Mouse (Mus musculus): ENCODE data around the gene Olfr1164. TPM values are rescaled to one million over a fixed set of nuclear protein-coding genes. Genes with fewer than 3 reads are reported as not detected.

Olfr1164 gene
- polyA plus RNA-seq (2014; fragmentation: Nextera tagmentation; extraction: Ambion mirVana): not detected in 2 replicates

DNA sequence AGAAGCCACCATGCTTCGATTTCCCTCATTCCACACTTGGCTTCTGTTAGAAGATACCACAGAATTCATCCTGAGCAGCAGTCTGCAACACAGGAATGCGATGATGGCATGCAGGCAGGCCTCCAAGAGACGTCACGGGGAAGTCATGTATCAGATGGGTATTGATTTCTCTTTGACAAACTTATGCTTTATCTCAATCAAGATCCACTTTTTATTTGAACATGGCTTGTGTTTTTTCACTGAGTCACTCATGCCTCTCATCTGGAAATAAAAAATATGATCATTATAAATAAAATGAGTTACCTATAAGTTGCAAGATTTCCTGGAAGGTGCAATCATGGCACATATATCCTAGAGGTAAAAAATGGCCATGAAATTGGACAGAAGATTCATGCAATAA is at the start of gene Olfr1164:
Gene Olfr1164, minus strand, starts transcription at position 101 of the 400 bp plus-strand sequence.
- WGBS: 80% methylated on average over 4 of the region's 4 CpGs
- H3K27ac ChIP-seq (ENCODE audit: low read depth, low read length): no peak within 1 kb of the TSS
- H3K4me2 ChIP-seq (ENCODE audit: low read depth): no peak within 1 kb of the TSS
- H3K4me1 ChIP-seq (ENCODE audit: control insufficient read depth, insufficient read depth, low read length): no peaks in the 10 kb centered on the region
- no peak within 1 kb of the TSS for H3K4me3 ChIP-seq (ENCODE audit: low read depth, low read length)
- no peaks in the 10 kb centered on the region for H3K36me3 ChIP-seq (ENCODE audit: control insufficient read depth, insufficient read depth, low read length)
- no peaks in the 10 kb centered on the region for H3K9me3 ChIP-seq (ENCODE audit: control insufficient read depth, low read length)
- H3K9ac ChIP-seq (ENCODE audit: low read length): no peak within 1 kb of the TSS
- H3K27me3 ChIP-seq (ENCODE audit: control insufficient read depth, insufficient read depth, low read length): no peaks in the 10 kb centered on the region
- ATAC-seq (ENCODE audit: insufficient read depth, low FRiP score, low TSS enrichment): no peak
- DNase-seq (ENCODE audit: low spot score): no peak

DNA sequence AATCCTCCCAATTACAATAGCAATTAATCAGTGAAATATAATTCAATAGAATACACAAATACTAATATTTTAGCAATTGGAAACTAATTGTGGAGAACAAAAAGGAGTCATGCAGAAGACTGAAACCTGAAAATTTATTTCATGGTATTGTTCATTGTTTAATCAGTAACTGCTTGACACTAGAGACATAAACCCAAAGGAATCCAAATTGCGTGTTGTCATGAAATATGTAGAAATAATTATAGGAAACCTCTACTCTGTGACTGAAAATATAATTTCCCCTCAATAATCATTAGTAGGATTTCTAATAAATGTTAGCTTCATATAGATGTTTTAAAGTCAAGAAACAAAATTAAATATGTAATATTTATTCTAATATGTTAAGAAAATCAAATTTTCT is 34.4 kb upstream of the Olfr1164 start, which contains the start of gene Olfr1166:
Gene Olfr1166, minus strand, starts transcription at position 101 of the 400 bp plus-strand sequence.
- Histone ChIP-seq H3K27me3 (ENCODE audit: control insufficient read depth, insufficient read depth, low read length) (no peaks in the 10 kb centered on the region), H3K4me2 (ENCODE audit: low read depth) (no peak within 1 kb of the TSS), H3K36me3 (ENCODE audit: control insufficient read depth, insufficient read depth, low read length) (no peaks in the 10 kb centered on the region), H3K9me3 (ENCODE audit: control insufficient read depth, low read length) (no peaks in the 10 kb centered on the region), H3K4me3 (ENCODE audit: low read depth, low read length) (no peak within 1 kb of the TSS), H3K4me1 (ENCODE audit: control insufficient read depth, insufficient read depth, low read length) (no peaks in the 10 kb centered on the region), H3K27ac (ENCODE audit: low read depth, low read length) (no peak within 1 kb of the TSS), H3K9ac (ENCODE audit: low read length) (no peak within 1 kb of the TSS)
- no peak for ATAC-seq (ENCODE audit: insufficient read depth, low FRiP score, low TSS enrichment)
- DNase-seq (ENCODE audit: low spot score): no peak
- 91% methylated on average over 1 of the region's 1 CpGs for WGBS

GRCm38 (mm10) chr2:88071730-88072129 is 22.0 kb downstream of the Olfr1164 start, which contains the start of gene Olfr1163:
Gene Olfr1163, minus strand, starts transcription at chr2:88071830.
- Histone ChIP-seq H3K27me3 (ENCODE audit: control insufficient read depth, insufficient read depth, low read length) (no peaks in the 10 kb centered on the region), H3K36me3 (ENCODE audit: control insufficient read depth, insufficient read depth, low read length) (no peaks in the 10 kb centered on the region), H3K4me1 (ENCODE audit: control insufficient read depth, insufficient read depth, low read length) (no peaks in the 10 kb centered on the region), H3K4me3 (ENCODE audit: low read depth, low read length) (no peak within 1 kb of the TSS), H3K4me2 (ENCODE audit: low read depth) (no peak within 1 kb of the TSS), H3K27ac (ENCODE audit: low read depth, low read length) (no peak within 1 kb of the TSS), H3K9me3 (ENCODE audit: control insufficient read depth, low read length) (no peaks in the 10 kb centered on the region), H3K9ac (ENCODE audit: low read length) (no peak within 1 kb of the TSS)
- ATAC-seq (ENCODE audit: insufficient read depth, low FRiP score, low TSS enrichment) (no peak), DNase-seq (ENCODE audit: low spot score) (no peak)

DNA sequence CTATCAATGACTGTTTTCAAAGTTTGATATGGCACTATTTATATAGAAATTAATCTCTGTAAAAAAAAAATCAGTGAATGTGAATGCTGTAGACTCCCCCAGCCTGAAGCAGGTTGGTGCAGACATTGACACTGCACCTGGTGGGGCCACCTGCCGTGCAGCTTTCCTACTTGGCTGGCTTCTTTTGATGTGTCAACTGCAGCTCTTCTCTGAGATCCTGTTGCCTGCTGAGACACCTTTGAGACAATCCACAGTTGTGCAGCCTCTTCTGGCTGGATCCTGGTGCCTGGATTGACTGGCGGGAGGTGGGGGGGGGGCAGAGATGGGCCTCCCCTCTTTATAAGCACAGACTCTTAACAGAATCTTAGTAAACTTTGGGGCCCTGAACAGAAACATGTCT is 30.2 kb downstream of the Olfr1164 start:
- no peak overlapping the region for H3K4me2 ChIP-seq (ENCODE audit: low read depth)
- ATAC-seq (ENCODE audit: insufficient read depth, low FRiP score, low TSS enrichment) (no peak), DNase-seq (ENCODE audit: low spot score) (no peak)
- no peak overlapping the region for H3K4me3 ChIP-seq (ENCODE audit: low read depth, low read length)
- H3K9ac ChIP-seq (ENCODE audit: low read length): no peak overlapping the region
- no peaks in the 10 kb centered on the region for H3K27me3 ChIP-seq (ENCODE audit: control insufficient read depth, insufficient read depth, low read length)
- H3K4me1 ChIP-seq (ENCODE audit: control insufficient read depth, insufficient read depth, low read length): no peaks in the 10 kb centered on the region
- H3K9me3 ChIP-seq (ENCODE audit: control insufficient read depth, low read length): no peaks in the 10 kb centered on the region
- H3K36me3 ChIP-seq (ENCODE audit: control insufficient read depth, insufficient read depth, low read length): no peaks in the 10 kb centered on the region
- WGBS: 92% methylated on average over 2 of the region's 2 CpGs
- no peak overlapping the region for H3K27ac ChIP-seq (ENCODE audit: low read depth, low read length)

- Histone ChIP-seq H3K9me3 (ENCODE audit: control insufficient read depth, low read length) (no peaks in the 10 kb centered on the region), H3K27ac (ENCODE audit: low read depth, low read length) (no peak within 1 kb of the TSS), H3K9ac (ENCODE audit: low read length) (no peak within 1 kb of the TSS), H3K4me3 (ENCODE audit: low read depth, low read length) (no peak within 1 kb of the TSS), H3K4me1 (ENCODE audit: control insufficient read depth, insufficient read depth, low read length) (no peaks in the 10 kb centered on the region), H3K4me2 (ENCODE audit: low read depth) (no peak within 1 kb of the TSS), H3K27me3 (ENCODE audit: control insufficient read depth, insufficient read depth, low read length) (no peaks in the 10 kb centered on the region), H3K36me3 (ENCODE audit: control insufficient read depth, insufficient read depth, low read length) (no peaks in the 10 kb centered on the region)
- WGBS: 86% methylated on average over 1 of the region's 1 CpGs
- ATAC-seq (ENCODE audit: insufficient read depth, low FRiP score, low TSS enrichment) (no peak), DNase-seq (ENCODE audit: low spot score) (no peak)
These were observed 42.7 kb downstream of the Olfr1164 start, which contains the start of gene Olfr1162 for GRCm38 (mm10) chr2:88051029-88051428. Gene Olfr1162, minus strand, starts transcription at chr2:88051129.

Other genes starting within 250 kb of the Olfr1164 start
- gene Olfr1150-ps1, start 250.0 kb downstream of the Olfr1164 start, polyA plus RNA-seq (2014; fragmentation: Nextera tagmentation; extraction: Ambion mirVana): not detected in 2 replicates
- gene Olfr1151, start 238.1 kb downstream of the Olfr1164 start, polyA plus RNA-seq (2014; fragmentation: Nextera tagmentation; extraction: Ambion mirVana): not detected in 2 replicates
- not detected in 2 replicates for gene Olfr1152, start 227.5 kb downstream of the Olfr1164 start, polyA plus RNA-seq (2014; fragmentation: Nextera tagmentation; extraction: Ambion mirVana)
- gene Olfr1153, start 199.0 kb downstream of the Olfr1164 start, polyA plus RNA-seq (2014; fragmentation: Nextera tagmentation; extraction: Ambion mirVana): not detected in 2 replicates
- not detected in 2 replicates for gene Olfr1154, start 188.8 kb downstream of the Olfr1164 start, polyA plus RNA-seq (2014; fragmentation: Nextera tagmentation; extraction: Ambion mirVana)
- gene Olfr1155, start 148.8 kb downstream of the Olfr1164 start, polyA plus RNA-seq (2014; fragmentation: Nextera tagmentation; extraction: Ambion mirVana): not detected in 2 replicates
- not detected in 2 replicates for gene Olfr1156, start 140.9 kb downstream of the Olfr1164 start, polyA plus RNA-seq (2014; fragmentation: Nextera tagmentation; extraction: Ambion mirVana)
- gene Olfr1157, start 125.7 kb downstream of the Olfr1164 start, polyA plus RNA-seq (2014; fragmentation: Nextera tagmentation; extraction: Ambion mirVana): not detected in 2 replicates
- gene Olfr74, start 119.3 kb downstream of the Olfr1164 start, polyA plus RNA-seq (2014; fragmentation: Nextera tagmentation; extraction: Ambion mirVana): not detected in 2 replicates
- gene Olfr1158, start 103.9 kb downstream of the Olfr1164 start, polyA plus RNA-seq (2014; fragmentation: Nextera tagmentation; extraction: Ambion mirVana): not detected in 2 replicates
- gene Olfr1160, start 85.7 kb downstream of the Olfr1164 start, polyA plus RNA-seq (2014; fragmentation: Nextera tagmentation; extraction: Ambion mirVana): not detected in 2 replicates
- gene Olfr1161, start 71.2 kb downstream of the Olfr1164 start, polyA plus RNA-seq (2014; fragmentation: Nextera tagmentation; extraction: Ambion mirVana): not detected in 2 replicates
- not detected in 2 replicates for gene Olfr73, start 56.3 kb downstream of the Olfr1164 start, polyA plus RNA-seq (2014; fragmentation: Nextera tagmentation; extraction: Ambion mirVana)
- gene Olfr1162, start 42.8 kb downstream of the Olfr1164 start, polyA plus RNA-seq (2014; fragmentation: Nextera tagmentation; extraction: Ambion mirVana): not detected in 2 replicates
- gene Olfr1163, start 22.1 kb downstream of the Olfr1164 start, polyA plus RNA-seq (2014; fragmentation: Nextera tagmentation; extraction: Ambion mirVana): not detected in 2 replicates
- not detected in 2 replicates for gene Olfr1166, start 34.3 kb upstream of the Olfr1164 start, polyA plus RNA-seq (2014; fragmentation: Nextera tagmentation; extraction: Ambion mirVana)
- not detected in 2 replicates for gene Olfr1167, start 61.2 kb upstream of the Olfr1164 start, polyA plus RNA-seq (2014; fragmentation: Nextera tagmentation; extraction: Ambion mirVana)
- gene Olfr1168, start 87.9 kb upstream of the Olfr1164 start, polyA plus RNA-seq (2014; fragmentation: Nextera tagmentation; extraction: Ambion mirVana): not detected in 2 replicates
- not detected in 2 replicates for gene Olfr1170, start 134.4 kb upstream of the Olfr1164 start, polyA plus RNA-seq (2014; fragmentation: Nextera tagmentation; extraction: Ambion mirVana)
- gene Olfr1173, start 185.9 kb upstream of the Olfr1164 start, polyA plus RNA-seq (2014; fragmentation: Nextera tagmentation; extraction: Ambion mirVana): not detected in 2 replicates
- not detected in 2 replicates for gene Olfr1174-ps, start 221.2 kb upstream of the Olfr1164 start, polyA plus RNA-seq (2014; fragmentation: Nextera tagmentation; extraction: Ambion mirVana)
- gene Olfr1175-ps, start 233.2 kb upstream of the Olfr1164 start, polyA plus RNA-seq (2014; fragmentation: Nextera tagmentation; extraction: Ambion mirVana): not detected in 2 replicates
- not detected in 2 replicates for gene Olfr1176, start 242.8 kb upstream of the Olfr1164 start, polyA plus RNA-seq (2014; fragmentation: Nextera tagmentation; extraction: Ambion mirVana)

All from neural tube, embryonic 11.5 days (tissue).